In the genomic region with DNA sequence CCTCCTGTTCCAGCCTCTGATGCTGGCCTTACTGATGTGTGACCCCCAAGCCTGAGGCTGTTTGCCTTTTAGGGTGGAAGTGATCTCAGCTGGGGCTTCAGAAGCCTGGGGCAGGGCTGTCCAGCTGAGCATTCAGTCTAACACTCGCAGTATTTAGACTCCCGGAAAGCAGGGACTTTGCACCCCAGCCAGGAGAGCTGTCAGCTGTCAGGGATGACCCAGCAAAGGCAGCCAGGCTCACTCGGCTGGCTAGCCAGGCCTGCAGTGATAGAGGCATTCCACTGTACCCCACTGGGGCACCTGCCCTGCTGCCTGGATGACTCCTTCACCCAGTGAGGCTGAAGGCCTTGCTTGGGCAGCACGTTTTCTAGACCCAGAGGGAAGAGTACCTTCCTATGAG, we compare ENCODE assay signal across 12 mouse cellular contexts. TPM values are rescaled to one million over a fixed set of nuclear protein-coding genes. Genes with fewer than 3 reads are reported as not detected.
DNase-seq lines count a peak whose midpoint lies in the region; ATAC-seq and TF ChIP-seq lines count a peak whose summit lies in the region.
"Had no signal": no experiment of that assay in that cellular context is flagged by ENCODE, and none has a peak within 500 bp of the region (broad histone marks: within the 10 kb centered on the region; RNA-seq: fewer than 3 reads in every experiment).

No protein-coding gene starts in this region.

- H3K27ac ChIP-seq in hindbrain, embryonic 11.5 days (ENCODE audit: low read depth, low read length), result peak overlapping the region; percentile 20; the same call in 1 of the 2 replicates
- H3K27ac ChIP-seq in hindbrain, embryonic 14.5 days, result no peak overlapping the region
- peak overlapping the region; percentile 67 for H3K27ac ChIP-seq in heart, embryonic 12.5 days (ENCODE audit: poor library complexity, severe bottlenecking)
- no peak overlapping the region for H3K27ac ChIP-seq in liver, postnatal 0 days (ENCODE audit: low read depth)
- no peak overlapping the region for H3K27ac ChIP-seq in hindbrain, embryonic 13.5 days
- H3K27ac ChIP-seq: stomach, embryonic 15.5 days had no signal

- 75% methylated on average over 4 of the region's 4 CpGs for WGBS in hindbrain, embryonic 11.5 days
- WGBS in hindbrain, embryonic 14.5 days, result 72% methylated on average over 4 of the region's 4 CpGs
- WGBS in heart, embryonic 12.5 days, result 38% methylated on average over 4 of the region's 4 CpGs
- WGBS in liver, postnatal 0 days (ENCODE audit: insufficient replicate concordance), result 55% methylated on average over 4 of the region's 4 CpGs
- 70% methylated on average over 4 of the region's 4 CpGs for WGBS in hindbrain, embryonic 13.5 days

- H3K4me1 ChIP-seq in hindbrain, embryonic 11.5 days (replicated peaks; ENCODE audit: control insufficient read depth, insufficient read depth, low read length), result 0 out of 2 replicates have a peak, but pooled peaks cover 2% of the 10 kb centered on the region
- H3K4me1 ChIP-seq in hindbrain, embryonic 14.5 days (replicated peaks; ENCODE audit: control insufficient read depth, insufficient read depth, low read length), result peaks cover 11% of the 10 kb centered on the region
- H3K4me1 ChIP-seq in heart, embryonic 12.5 days (replicated peaks), result peaks cover 41% of the 10 kb centered on the region
- H3K4me1 ChIP-seq in liver, postnatal 0 days (ENCODE audit: insufficient read depth), result peaks cover 13% of the 10 kb centered on the region
- peaks cover 18% of the 10 kb centered on the region for H3K4me1 ChIP-seq in hindbrain, embryonic 13.5 days (replicated peaks)

- no peak for TF ChIP-seq CTCF in liver, postnatal 0 days (IDR thresholded peaks at IDR 0.05; ENCODE audit: low read depth)

- H3K4me2 ChIP-seq in hindbrain, embryonic 11.5 days (replicated peaks; ENCODE audit: low read depth, low read length), result no peak overlapping the region
- H3K4me2 ChIP-seq in hindbrain, embryonic 14.5 days (replicated peaks), result no peak overlapping the region
- H3K4me2 ChIP-seq in heart, embryonic 12.5 days, result peak overlapping the region; percentile 4; the same call in 1 of the 2 replicates
- H3K4me2 ChIP-seq in liver, postnatal 0 days (ENCODE audit: low read depth, low read length), result no peak overlapping the region
- no peak overlapping the region for H3K4me2 ChIP-seq in hindbrain, embryonic 13.5 days
- H3K4me2 ChIP-seq: lung, embryonic 14.5 days; stomach, embryonic 15.5 days had no signal

- H3K27me3 ChIP-seq in hindbrain, embryonic 11.5 days (ENCODE audit: control insufficient read depth, insufficient read depth, low read length), result no peaks in the 10 kb centered on the region
- H3K27me3 ChIP-seq in hindbrain, embryonic 14.5 days (ENCODE audit: control insufficient read depth, insufficient read depth, low read length), result no peaks in the 10 kb centered on the region; the same call in 1 of the 2 replicates
- no peaks in the 10 kb centered on the region for H3K27me3 ChIP-seq in heart, embryonic 12.5 days (replicated peaks)
- no peaks in the 10 kb centered on the region for H3K27me3 ChIP-seq in liver, postnatal 0 days (ENCODE audit: insufficient read depth, low read length)
- no peaks in the 10 kb centered on the region for H3K27me3 ChIP-seq in hindbrain, embryonic 13.5 days
- H3K27me3 ChIP-seq: stomach, embryonic 15.5 days had no signal

- no peak overlapping the region for H3K4me3 ChIP-seq in hindbrain, embryonic 11.5 days (ENCODE audit: low read depth, low read length)
- no peak overlapping the region for H3K4me3 ChIP-seq in hindbrain, embryonic 14.5 days (replicated peaks; ENCODE audit: low read length)
- no peak overlapping the region for H3K4me3 ChIP-seq in heart, embryonic 12.5 days
- no peak overlapping the region for H3K4me3 ChIP-seq in liver, postnatal 0 days (ENCODE audit: low read depth, low read length)
- no peak overlapping the region for H3K4me3 ChIP-seq in hindbrain, embryonic 13.5 days
- H3K4me3 ChIP-seq: erythroblast, embryonic 14.5 days; stomach, embryonic 15.5 days had no signal

- no peak for DNase-seq in hindbrain, embryonic 11.5 days (ENCODE audit: low spot score)
- DNase-seq in hindbrain, embryonic 14.5 days (ENCODE audit: low spot score), result no peak
- DNase-seq in kidney, adult 9 months, result peak; percentile 86
- DNase-seq in liver, postnatal 0 days, result no peak
- DNase-seq in right cerebral cortex, postnatal 14 days, result no peak
- no peak for DNase-seq in ovary, postnatal 10 days (ENCODE audit: low spot score)
- DNase-seq: cerebellum, postnatal 36 days; lung, embryonic 14.5 days had no signal

- H3K9me3 ChIP-seq in hindbrain, embryonic 11.5 days (ENCODE audit: control insufficient read depth, low read length), result no peaks in the 10 kb centered on the region
- H3K9me3 ChIP-seq in hindbrain, embryonic 14.5 days (ENCODE audit: control insufficient read depth, low read length), result no peaks in the 10 kb centered on the region
- no peaks in the 10 kb centered on the region for H3K9me3 ChIP-seq in heart, embryonic 12.5 days (replicated peaks)
- H3K9me3 ChIP-seq in liver, postnatal 0 days (ENCODE audit: low read length), result no peaks in the 10 kb centered on the region
- no peaks in the 10 kb centered on the region for H3K9me3 ChIP-seq in hindbrain, embryonic 13.5 days
- H3K9me3 ChIP-seq: stomach, embryonic 15.5 days had no signal

- ATAC-seq in hindbrain, embryonic 11.5 days (ENCODE audit: low FRiP score), result no peak
- no peak for ATAC-seq in hindbrain, embryonic 14.5 days (ENCODE audit: low FRiP score)
- ATAC-seq in heart, embryonic 12.5 days (ENCODE audit: insufficient number of reproducible peaks, low FRiP score), result no peak
- ATAC-seq in liver, postnatal 0 days, result peak; percentile 56
- no peak for ATAC-seq in hindbrain, embryonic 13.5 days (ENCODE audit: low FRiP score)

- no peaks in the 10 kb centered on the region for H3K36me3 ChIP-seq in hindbrain, embryonic 11.5 days (ENCODE audit: control insufficient read depth, insufficient read depth, low read length)
- H3K36me3 ChIP-seq in hindbrain, embryonic 14.5 days (replicated peaks; ENCODE audit: control insufficient read depth, insufficient read depth), result peaks cover 18% of the 10 kb centered on the region
- peaks cover 44% of the 10 kb centered on the region for H3K36me3 ChIP-seq in heart, embryonic 12.5 days
- peaks cover 5% of the 10 kb centered on the region for H3K36me3 ChIP-seq in liver, postnatal 0 days (replicated peaks; ENCODE audit: insufficient read depth, low read length)
- H3K36me3 ChIP-seq in hindbrain, embryonic 13.5 days, result peaks cover 27% of the 10 kb centered on the region

- no peak overlapping the region for H3K9ac ChIP-seq in hindbrain, embryonic 11.5 days (ENCODE audit: low read depth, low read length)
- H3K9ac ChIP-seq in hindbrain, embryonic 14.5 days, result no peak overlapping the region
- peak overlapping the region; percentile 57; the same call in 1 of the 2 replicates for H3K9ac ChIP-seq in heart, embryonic 12.5 days
- no peak overlapping the region for H3K9ac ChIP-seq in liver, postnatal 0 days (replicated peaks)
- no peak overlapping the region for H3K9ac ChIP-seq in hindbrain, embryonic 13.5 days
- H3K9ac ChIP-seq: lung, embryonic 14.5 days; stomach, embryonic 15.5 days had no signal

- no peak for TF ChIP-seq EP300 in liver, postnatal 0 days (IDR thresholded peaks at IDR 0.05; ENCODE audit: low read depth)

RNA-seq across cellular contexts. Expression of gene Gpx3, which starts 3.7 kb away (rescaled TPM):
- polyA plus RNA-seq in hindbrain, embryonic 11.5 days (2014; fragmentation: Nextera tagmentation; extraction: Ambion mirVana), result 91.4 and 114 TPM in 2 replicates
- polyA plus RNA-seq in hindbrain, embryonic 14.5 days (2014; fragmentation: Nextera tagmentation; extraction: Ambion mirVana), result 67.6 and 73.6 TPM in 2 replicates
- polyA plus RNA-seq in heart, embryonic 12.5 days (2016; fragmentation: Nextera tagmentation; extraction: Ambion mirVana), result 1,404 and 1,433 TPM in 2 replicates
- polyA plus RNA-seq in liver, postnatal 0 days (2015; fragmentation: Nextera tagmentation; extraction: Ambion mirVana), result 29.7 and 30.4 TPM in 2 replicates
- polyA plus RNA-seq in hindbrain, embryonic 13.5 days (2015; fragmentation: Nextera tagmentation; extraction: Ambion mirVana), result 50.2 and 54.0 TPM in 2 replicates

RNA-seq across cellular contexts. Expression of gene Hint1, which starts 39.7 kb away (rescaled TPM):
- 654 and 669 TPM in 2 replicates for polyA plus RNA-seq in hindbrain, embryonic 11.5 days (2014; fragmentation: Nextera tagmentation; extraction: Ambion mirVana)
- polyA plus RNA-seq in hindbrain, embryonic 14.5 days (2014; fragmentation: Nextera tagmentation; extraction: Ambion mirVana), result 791 and 878 TPM in 2 replicates
- polyA plus RNA-seq in heart, embryonic 12.5 days (2016; fragmentation: Nextera tagmentation; extraction: Ambion mirVana), result 743 and 765 TPM in 2 replicates
- 791 and 898 TPM in 2 replicates for polyA plus RNA-seq in liver, postnatal 0 days (2015; fragmentation: Nextera tagmentation; extraction: Ambion mirVana)
- 793 and 823 TPM in 2 replicates for polyA plus RNA-seq in hindbrain, embryonic 13.5 days (2015; fragmentation: Nextera tagmentation; extraction: Ambion mirVana)

RNA-seq across cellular contexts. Expression of gene Lyrm7, which starts 45.2 kb away (rescaled TPM):
- polyA plus RNA-seq in hindbrain, embryonic 11.5 days (2014; fragmentation: Nextera tagmentation; extraction: Ambion mirVana), result 9.7 and 11.2 TPM in 2 replicates
- polyA plus RNA-seq in hindbrain, embryonic 14.5 days (2014; fragmentation: Nextera tagmentation; extraction: Ambion mirVana), result 11.8 and 12.6 TPM in 2 replicates
- polyA plus RNA-seq in heart, embryonic 12.5 days (2016; fragmentation: Nextera tagmentation; extraction: Ambion mirVana), result 14.5 and 20.1 TPM in 2 replicates
- polyA plus RNA-seq in liver, postnatal 0 days (2015; fragmentation: Nextera tagmentation; extraction: Ambion mirVana), result 2.9 and 5.0 TPM in 2 replicates
- 9.1 and 11.7 TPM in 2 replicates for polyA plus RNA-seq in hindbrain, embryonic 13.5 days (2015; fragmentation: Nextera tagmentation; extraction: Ambion mirVana)
- polyA plus RNA-seq: erythroblast, embryonic 14.5 days had no signal

RNA-seq across cellular contexts. Expression of gene Tnip1, which starts 56.8 kb away (rescaled TPM):
- polyA plus RNA-seq in hindbrain, embryonic 11.5 days (2014; fragmentation: Nextera tagmentation; extraction: Ambion mirVana), result 9.8 and 10.3 TPM in 2 replicates
- 15.8 and 17.0 TPM in 2 replicates for polyA plus RNA-seq in hindbrain, embryonic 14.5 days (2014; fragmentation: Nextera tagmentation; extraction: Ambion mirVana)
- 23.1 and 23.6 TPM in 2 replicates for polyA plus RNA-seq in heart, embryonic 12.5 days (2016; fragmentation: Nextera tagmentation; extraction: Ambion mirVana)
- polyA plus RNA-seq in liver, postnatal 0 days (2015; fragmentation: Nextera tagmentation; extraction: Ambion mirVana), result 5.2 and 5.3 TPM in 2 replicates
- polyA plus RNA-seq in hindbrain, embryonic 13.5 days (2015; fragmentation: Nextera tagmentation; extraction: Ambion mirVana), result 19.3 TPM in 2 replicates

Comparison
In these comparisons a context has a peak if more than half of its experiments do, and no peak if none do; other contexts are left out.
1. H3K27ac ChIP-seq: peak in hindbrain, embryonic 11.5 days (single experiment) and heart, embryonic 12.5 days (single experiment); none in hindbrain, embryonic 14.5 days (single experiment), liver, postnatal 0 days (single experiment) and hindbrain, embryonic 13.5 days (single experiment).
2. RNA of gene Gpx3, which starts 3.7 kb away (polyA plus RNA-seq): 1,404 to 1,433 TPM in heart, embryonic 12.5 days; 91.4 to 114 TPM in hindbrain, embryonic 11.5 days, 67.6 to 73.6 TPM in hindbrain, embryonic 14.5 days, 50.2 to 54.0 TPM in hindbrain, embryonic 13.5 days and 29.7 to 30.4 TPM in liver, postnatal 0 days; every median in the first group is over 10 times any median in the second.